Mouse (Mus musculus) forebrain, embryonic 16.5 days (tissue): ENCODE data around the gene Rfc5. TPM values are rescaled to one million over a fixed set of nuclear protein-coding genes. Genes with fewer than 3 reads are reported as not detected.
"Not testable (repeated sequence)": the region's sequence is repeated elsewhere in the genome, so short reads cannot be mapped to it uniquely, and the experiment has no call there.

Experiments used
- ATAC-seq: fragments of 200-750 bp; cut with Nextera tagmentation; 2 replicates; pipeline ENCODE4 v1.8.0; 2017; ENCODE audit warnings: mild to moderate bottlenecking, moderate library complexity
- H3K27ac ChIP-seq: fragments of 300-500 bp; sonication (generic); 2 replicates; pipeline ENCODE4 v1.5.1; 2014; ENCODE audit warnings: low read length, control low read depth
- H3K27me3 ChIP-seq: fragments of 300-500 bp; sonication (generic); replicated peaks from 2 replicates; pipeline ENCODE4 v1.6.1; 2014; ENCODE audit warnings: low read length; ENCODE audit not compliant: control insufficient read depth, insufficient read depth
- H3K36me3 ChIP-seq: fragments of 300-500 bp; sonication (generic); 2 replicates; pipeline ENCODE4 v1.6.1; 2014; ENCODE audit not compliant: control insufficient read depth, insufficient read depth
- H3K4me1 ChIP-seq: fragments of 300-500 bp; sonication (generic); replicated peaks from 2 replicates; pipeline ENCODE4 v1.6.1; 2014; ENCODE audit warnings: low read length; ENCODE audit not compliant: control insufficient read depth, insufficient read depth
- H3K4me2 ChIP-seq: fragments of 300-500 bp; sonication (generic); 2 replicates; pipeline ENCODE4 v1.6.1; 2014; ENCODE audit warnings: mild to moderate bottlenecking, low read length, control low read depth
- H3K4me3 ChIP-seq: fragments of 300-500 bp; sonication (generic); replicated peaks from 2 replicates; pipeline ENCODE4 v1.5.1; 2014; ENCODE audit warnings: mild to moderate bottlenecking, low read length, control low read depth
- H3K9ac ChIP-seq: fragments of 300-500 bp; sonication (generic); replicated peaks from 2 replicates; pipeline ENCODE4 v1.6.1; 2014; ENCODE audit warnings: low read depth, low read length, control low read depth
- H3K9me3 ChIP-seq: fragments of 300-500 bp; sonication (generic); 2 replicates; pipeline ENCODE4 v1.6.1; 2016; ENCODE audit warnings: low read length; ENCODE audit not compliant: control insufficient read depth
- WGBS: fragments of 180-500 bp; shearing (Covaris S2); extraction: QIAGEN DNeasy Blood & Tissue Kit; methylation state at CpG from one replicate; pipeline ENCODE4 v1.1.7; 2014; 5-methylcytosine and 5-hydroxymethylcytosine counted together
- polyA plus RNA-seq: library from polyadenylated mRNA; unstranded; fragments of >200 nt; fragmentation: Nextera tagmentation; extraction: Ambion mirVana; gene quantifications from 2 replicates; pipeline ENCODE4 v1.2.1, GENCODE M21; 2015

The Rfc5 gene
- polyA plus RNA-seq, 1 experiment from 2014 or later = 40.7 TPM

DNA sequence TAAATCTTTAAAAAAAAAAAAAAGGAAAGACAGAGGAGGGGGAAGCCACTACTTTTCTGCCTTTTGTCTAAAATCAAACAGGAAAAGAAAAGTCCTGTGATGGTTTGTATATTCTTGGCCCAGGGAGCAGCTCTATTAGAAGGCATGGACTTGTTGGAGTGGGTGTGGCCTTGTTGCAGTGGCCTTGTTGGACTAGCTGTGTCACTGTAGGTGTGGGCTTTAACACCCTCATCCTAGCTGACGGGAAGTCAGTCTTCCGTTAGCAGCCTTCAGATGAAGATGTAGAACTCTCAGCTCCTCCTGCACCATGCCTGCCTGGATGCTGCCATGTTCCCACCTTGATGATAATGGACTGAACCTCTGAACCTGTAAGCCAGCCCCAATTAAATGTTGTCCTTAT lies 15.8 kb upstream of the Rfc5 start:
- not testable (repeated sequence) for H3K27me3 ChIP-seq, H3K4me2 ChIP-seq, ATAC-seq, H3K36me3 ChIP-seq, H3K9ac ChIP-seq, H3K9me3 ChIP-seq, H3K4me3 ChIP-seq, H3K4me1 ChIP-seq, H3K27ac ChIP-seq
- WGBS = 90% methylated on average over 2 of the region's 2 CpGs

- ATAC-seq = no peak
- H3K4me1 ChIP-seq = no peaks in the 10 kb centered on the region
- H3K9me3 ChIP-seq = no peaks in the 10 kb centered on the region
- WGBS = 85% methylated on average over 8 of the region's 8 CpGs
- H3K4me2 ChIP-seq = no peak overlapping the region
- H3K36me3 ChIP-seq = no peaks in the 10 kb centered on the region
- H3K27me3 ChIP-seq = no peaks in the 10 kb centered on the region
- H3K4me3 ChIP-seq = no peak overlapping the region
- no peak overlapping the region for H3K27ac ChIP-seq
- no peak overlapping the region for H3K9ac ChIP-seq
Measured at GRCm38 (mm10) chr5:117403609-117404008, 14.8 kb upstream of the Rfc5 start.

- ATAC-seq = no peak
- no peaks in the 10 kb centered on the region for H3K27me3 ChIP-seq
- no peaks in the 10 kb centered on the region for H3K36me3 ChIP-seq
- H3K9ac ChIP-seq = no peak overlapping the region
- H3K4me2 ChIP-seq = no peak overlapping the region
- H3K4me1 ChIP-seq = no peaks in the 10 kb centered on the region
- 84% methylated on average over 9 of the region's 9 CpGs for WGBS
- H3K4me3 ChIP-seq = no peak overlapping the region
- H3K9me3 ChIP-seq = no peaks in the 10 kb centered on the region
- no peak overlapping the region for H3K27ac ChIP-seq
Measured at GRCm38 (mm10) chr5:117399281-117399680, 10.4 kb upstream of the Rfc5 start.

DNA sequence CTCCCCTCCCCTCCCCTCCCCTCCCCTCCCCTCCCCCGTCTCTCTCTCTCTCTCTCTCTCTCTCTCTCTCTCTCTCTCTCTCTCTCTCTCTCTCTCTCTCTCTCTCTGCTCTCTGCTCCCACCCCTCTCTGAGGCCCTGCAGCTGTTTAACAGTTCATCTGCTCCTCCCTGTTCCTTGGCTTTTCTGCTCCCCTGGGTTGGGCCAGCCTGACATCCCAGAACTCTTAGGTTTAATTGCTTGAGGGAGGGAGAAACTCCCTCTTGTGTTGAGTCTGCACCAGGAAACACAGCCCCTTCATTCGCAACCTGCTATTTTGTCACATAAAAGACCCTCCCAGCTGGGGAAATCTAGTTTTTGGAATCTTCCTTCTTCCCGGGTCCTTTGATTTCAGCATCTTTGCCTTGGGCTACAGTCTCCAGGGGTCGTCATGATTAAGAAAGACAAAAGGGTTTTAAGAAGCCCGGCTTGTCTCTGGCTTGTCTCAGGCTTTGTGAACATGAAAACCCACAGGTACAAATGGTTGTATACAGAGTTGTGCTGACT lies 9.2 kb upstream of the Rfc5 start:
- Histone ChIP-seq H3K27ac (no peak overlapping the region), H3K4me1 (no peaks in the 10 kb centered on the region), H3K4me2 (no peak overlapping the region), H3K4me3 (no peak overlapping the region), H3K27me3 (no peaks in the 10 kb centered on the region), H3K36me3 (no peaks in the 10 kb centered on the region), H3K9ac (no peak overlapping the region), H3K9me3 (no peaks in the 10 kb centered on the region)
- no peak for ATAC-seq
- WGBS = 4% methylated on average over 4 of the region's 5 CpGs

GRCm38 (mm10) chr5:117397371-117397770 lies 8.5 kb upstream of the Rfc5 start:
- Histone ChIP-seq H3K4me3 (no peak overlapping the region), H3K27ac (no peak overlapping the region), H3K9me3 (no peaks in the 10 kb centered on the region), H3K27me3 (no peaks in the 10 kb centered on the region), H3K9ac (no peak overlapping the region), H3K4me1 (no peaks in the 10 kb centered on the region), H3K36me3 (no peaks in the 10 kb centered on the region), H3K4me2 (no peak overlapping the region)
- 85% methylated on average over 6 of the region's 6 CpGs for WGBS
- no peak for ATAC-seq

- Histone ChIP-seq H3K27me3 (no peaks in the 10 kb centered on the region), H3K4me2 (no peak overlapping the region), H3K36me3 (no peaks in the 10 kb centered on the region), H3K4me3 (no peak overlapping the region), H3K27ac (no peak overlapping the region), H3K9ac (no peak overlapping the region), H3K4me1 (no peaks in the 10 kb centered on the region), H3K9me3 (peaks cover 2% of the 10 kb centered on the region; the same call in 1 of the 2 replicates)
- no peak for ATAC-seq
- 68% methylated on average over 6 of the region's 6 CpGs for WGBS
Measured at GRCm38 (mm10) chr5:117396596-117397014, 7.8 kb upstream of the Rfc5 start.

DNA sequence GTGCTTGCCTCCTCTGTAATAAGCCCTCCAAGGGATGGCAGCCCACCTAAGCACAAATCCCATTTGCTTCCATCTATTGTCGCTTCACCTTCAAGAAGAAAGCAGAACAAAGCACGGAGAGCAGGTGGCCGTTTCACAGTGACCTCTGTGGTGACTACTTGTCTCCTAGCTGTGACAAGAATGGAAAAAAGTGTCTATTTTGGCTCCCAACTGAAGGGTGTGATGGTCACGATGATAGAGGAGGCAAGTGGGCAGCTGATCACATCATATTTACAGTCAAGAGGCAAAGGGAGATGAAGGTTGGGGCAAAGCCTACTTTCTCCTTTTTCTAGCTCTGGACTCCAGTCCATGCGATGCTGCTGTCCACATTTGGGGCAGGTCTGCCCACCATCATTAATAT lies 7.0 kb upstream of the Rfc5 start:
- H3K4me2 ChIP-seq = no peak overlapping the region
- H3K9ac ChIP-seq = no peak overlapping the region
- no peaks in the 10 kb centered on the region for H3K27me3 ChIP-seq
- no peak for ATAC-seq
- no peak overlapping the region for H3K27ac ChIP-seq
- peaks cover 2% of the 10 kb centered on the region; the same call in 1 of the 2 replicates for H3K9me3 ChIP-seq
- H3K4me3 ChIP-seq = no peak overlapping the region
- H3K4me1 ChIP-seq = no peaks in the 10 kb centered on the region
- H3K36me3 ChIP-seq = no peaks in the 10 kb centered on the region
- WGBS = 88% methylated on average over 5 of the region's 5 CpGs

- peaks cover 2% of the 10 kb centered on the region; the same call in 1 of the 2 replicates for H3K9me3 ChIP-seq
- WGBS = 93% methylated on average over 1 of the region's 1 CpGs
- no peak overlapping the region for H3K27ac ChIP-seq
- H3K4me2 ChIP-seq = no peak overlapping the region
- no peak overlapping the region for H3K9ac ChIP-seq
- H3K4me3 ChIP-seq = no peak overlapping the region
- no peak for ATAC-seq
- H3K4me1 ChIP-seq = peaks cover 12% of the 10 kb centered on the region
- H3K36me3 ChIP-seq = no peaks in the 10 kb centered on the region
- no peaks in the 10 kb centered on the region for H3K27me3 ChIP-seq
Measured at GRCm38 (mm10) chr5:117390895-117391294, 2.0 kb upstream of the Rfc5 start.

DNA sequence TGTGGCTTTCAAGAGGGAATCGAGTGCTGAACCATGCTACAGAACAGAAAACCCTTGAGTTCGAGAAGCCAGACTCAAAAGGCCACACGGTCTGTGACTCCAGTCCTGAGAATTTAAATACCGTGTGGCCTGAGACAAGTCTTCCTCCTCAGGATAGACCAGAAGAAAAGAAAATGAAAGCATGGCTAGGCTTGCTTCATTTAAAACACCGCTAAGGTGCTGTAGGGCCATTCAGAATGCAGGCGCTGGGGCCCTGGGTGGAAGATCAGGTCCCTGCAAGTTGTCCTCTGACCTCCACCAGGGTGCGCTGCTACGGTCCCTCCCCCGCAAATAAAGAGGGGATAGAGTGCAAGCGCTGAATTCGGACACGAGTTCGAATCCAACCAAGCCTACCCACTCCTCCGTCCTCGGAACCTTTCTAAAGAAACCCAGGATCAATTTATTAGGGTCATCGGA lies 523 bp downstream of the Rfc5 start:
- Histone ChIP-seq H3K36me3 (no peaks in the 10 kb centered on the region; the same call in 1 of the 2 replicates), H3K27ac (peak overlapping the region; percentile 53), H3K9me3 (peaks cover 2% of the 10 kb centered on the region; the same call in 1 of the 2 replicates), H3K4me3 (peak overlapping the region; percentile 80), H3K9ac (peak overlapping the region; percentile 87), H3K4me2 (peak overlapping the region; percentile 70), H3K4me1 (peaks cover 12% of the 10 kb centered on the region), H3K27me3 (no peaks in the 10 kb centered on the region)
- peak; percentile 19; the same call in 1 of the 2 replicates for ATAC-seq
- WGBS = 9% methylated on average over 16 of the region's 16 CpGs

- H3K36me3 ChIP-seq = peaks cover 10% of the 10 kb centered on the region; the same call in 1 of the 2 replicates
- H3K27ac ChIP-seq = no peak overlapping the region
Measured at GRCm38 (mm10) chr5:117383198-117383597, 5.6 kb downstream of the Rfc5 start.

More at GRCm38 (mm10) chr5:117383198-117383597, 5.6 kb downstream of the Rfc5 start:
- H3K4me3 ChIP-seq = no peak overlapping the region
- 77% methylated on average over 12 of the region's 12 CpGs for WGBS
- no peak overlapping the region for H3K9ac ChIP-seq
- H3K9me3 ChIP-seq = no peaks in the 10 kb centered on the region
- no peak overlapping the region for H3K4me2 ChIP-seq
- H3K4me1 ChIP-seq = peaks cover 8% of the 10 kb centered on the region
- H3K27me3 ChIP-seq = no peaks in the 10 kb centered on the region
- ATAC-seq = no peak
